Mouse (Mus musculus) heart, embryonic 15.5 days (tissue): Measurements from ENCODE around the gene Fam20c. TPM values are rescaled to one million over a fixed set of nuclear protein-coding genes. Genes with fewer than 3 reads are reported as not detected.

Experiments used
- ATAC-seq: fragments of 200-750 bp; cut with Nextera tagmentation; replicated peaks from 2 replicates; pipeline ENCODE4 v1.8.0; 2017; ENCODE audit warnings: low read depth, moderate TSS enrichment; ENCODE audit not compliant: insufficient number of reproducible peaks, insufficient read depth, low FRiP score
- H3K27ac ChIP-seq: fragments of 300-500 bp; sonication (generic); 2 replicates; pipeline ENCODE4 v1.5.1; 2015; ENCODE audit warnings: mild to moderate bottlenecking, inconsistent platforms
- H3K27me3 ChIP-seq: fragments of 300-500 bp; sonication (generic); 2 replicates; pipeline ENCODE4 v1.6.1; 2015; ENCODE audit warnings: inconsistent platforms
- H3K36me3 ChIP-seq: fragments of 300-500 bp; sonication (generic); 2 replicates; pipeline ENCODE4 v1.6.1; 2015; ENCODE audit warnings: mild to moderate bottlenecking, inconsistent platforms
- H3K4me1 ChIP-seq: fragments of 300-500 bp; sonication (generic); replicated peaks from 2 replicates; pipeline ENCODE4 v1.6.1; 2015; ENCODE audit warnings: inconsistent platforms
- H3K4me2 ChIP-seq: fragments of 300-500 bp; sonication (generic); 2 replicates; pipeline ENCODE4 v1.6.1; 2015; ENCODE audit warnings: inconsistent platforms, mild to moderate bottlenecking, moderate library complexity
- H3K4me3 ChIP-seq: fragments of 300-500 bp; sonication (generic); 2 replicates; pipeline ENCODE4 v1.5.1; 2015; ENCODE audit warnings: mild to moderate bottlenecking, inconsistent platforms
- H3K9ac ChIP-seq: fragments of 300-500 bp; sonication (generic); 2 replicates; pipeline ENCODE4 v1.6.1; 2015; ENCODE audit warnings: mild to moderate bottlenecking, inconsistent platforms
- H3K9me3 ChIP-seq: fragments of 300-500 bp; sonication (generic); replicated peaks from 2 replicates; pipeline ENCODE4 v1.6.1; 2016; ENCODE audit warnings: inconsistent platforms
- WGBS: fragments of 180-500 bp; shearing (Covaris S2); methylation state at CpG from one replicate; pipeline ENCODE4 v1.1.7; 2015; ENCODE audit warnings: mixed read lengths; 5-methylcytosine and 5-hydroxymethylcytosine counted together
- polyA plus RNA-seq: library from polyadenylated mRNA; unstranded; fragments of >200 nt; fragmentation: Nextera tagmentation; extraction: Ambion mirVana; gene quantifications from 2 replicates; pipeline ENCODE4 v1.2.1, GENCODE M21; 2015

Fam20c gene
- 6.1 and 9.8 TPM in 2 replicates for polyA plus RNA-seq

- under 1% methylated on average over 86 of the region's 98 CpGs for WGBS
- peak within 1 kb of the TSS; percentile 64 for H3K4me3 ChIP-seq
- peak within 1 kb of the TSS; percentile 91 for H3K4me2 ChIP-seq
- peak within 1 kb of the TSS; percentile 87 for H3K27ac ChIP-seq
- peaks cover 34% of the 10 kb centered on the region for H3K4me1 ChIP-seq
- peak within 1 kb of the TSS; percentile 71 for H3K9ac ChIP-seq
- ATAC-seq: peak; percentile 86
- H3K9me3 ChIP-seq: no peaks in the 10 kb centered on the region
- peaks cover 40% of the 10 kb centered on the region for H3K27me3 ChIP-seq
- H3K36me3 ChIP-seq: 0 out of 2 replicates have a peak, but pooled peaks cover under 1% of the 10 kb centered on the region
Measured at GRCm38 (mm10) chr5:138754303-138755120, at the start of gene Fam20c. Gene Fam20c (plus strand): TSS chr5:138754514.

- no peak overlapping the region for H3K4me3 ChIP-seq
- H3K9me3 ChIP-seq: 0 out of 2 replicates have a peak, but pooled peaks cover 5% of the 10 kb centered on the region
- H3K36me3 ChIP-seq: no peaks in the 10 kb centered on the region
- H3K4me1 ChIP-seq: no peaks in the 10 kb centered on the region
- H3K9ac ChIP-seq: no peak overlapping the region
- no peak overlapping the region for H3K4me2 ChIP-seq
- ATAC-seq: no peak
- H3K27ac ChIP-seq: no peak overlapping the region
- H3K27me3 ChIP-seq: no peaks in the 10 kb centered on the region
Measured at GRCm38 (mm10) chr5:138707367-138707766, 46.9 kb upstream of the Fam20c start.

- Histone ChIP-seq H3K27me3 (no peaks in the 10 kb centered on the region), H3K36me3 (no peaks in the 10 kb centered on the region), H3K4me2 (no peak overlapping the region), H3K4me1 (no peaks in the 10 kb centered on the region), H3K27ac (no peak overlapping the region), H3K9ac (no peak overlapping the region), H3K9me3 (0 out of 2 replicates have a peak, but pooled peaks cover 5% of the 10 kb centered on the region), H3K4me3 (no peak overlapping the region)
- no peak for ATAC-seq
Measured at GRCm38 (mm10) chr5:138708591-138708990, 45.7 kb upstream of the Fam20c start.

- Histone ChIP-seq H3K9me3 (no peaks in the 10 kb centered on the region), H3K4me1 (peaks cover 3% of the 10 kb centered on the region; the same call in 1 of the 2 replicates), H3K27ac (no peak overlapping the region), H3K4me3 (no peak overlapping the region), H3K4me2 (no peak overlapping the region), H3K9ac (no peak overlapping the region), H3K36me3 (no peaks in the 10 kb centered on the region), H3K27me3 (no peaks in the 10 kb centered on the region)
- no peak for ATAC-seq
- 21% methylated on average over 14 of the region's 14 CpGs for WGBS
Measured at GRCm38 (mm10) chr5:138715561-138716095, 38.7 kb upstream of the Fam20c start.

- peaks cover 16% of the 10 kb centered on the region for H3K4me1 ChIP-seq
- H3K4me3 ChIP-seq: no peak overlapping the region
- no peaks in the 10 kb centered on the region for H3K27me3 ChIP-seq
- no peaks in the 10 kb centered on the region for H3K36me3 ChIP-seq
- no peak overlapping the region for H3K9ac ChIP-seq
- 46% methylated on average over 13 of the region's 13 CpGs for WGBS
- H3K9me3 ChIP-seq: no peaks in the 10 kb centered on the region
- H3K4me2 ChIP-seq: no peak overlapping the region
- no peak overlapping the region for H3K27ac ChIP-seq
- no peak for ATAC-seq
Measured at GRCm38 (mm10) chr5:138720329-138721190, 33.8 kb upstream of the Fam20c start.

GRCm38 (mm10) chr5:138724417-138724816, 29.9 kb upstream of the Fam20c start:
- no peaks in the 10 kb centered on the region for H3K9me3 ChIP-seq
- 69% methylated on average over 5 of the region's 5 CpGs for WGBS
- no peak overlapping the region; the same call in 1 of the 2 replicates for H3K27ac ChIP-seq
- H3K36me3 ChIP-seq: no peaks in the 10 kb centered on the region
- H3K4me3 ChIP-seq: no peak overlapping the region
- H3K4me1 ChIP-seq: peaks cover 20% of the 10 kb centered on the region
- no peak for ATAC-seq
- H3K9ac ChIP-seq: no peak overlapping the region
- no peak overlapping the region for H3K4me2 ChIP-seq
- H3K27me3 ChIP-seq: no peaks in the 10 kb centered on the region

GRCm38 (mm10) chr5:138725151-138725550, 29.2 kb upstream of the Fam20c start:
- ATAC-seq: no peak
- no peaks in the 10 kb centered on the region for H3K9me3 ChIP-seq
- H3K4me3 ChIP-seq: no peak overlapping the region
- H3K36me3 ChIP-seq: no peaks in the 10 kb centered on the region
- no peaks in the 10 kb centered on the region for H3K27me3 ChIP-seq
- no peak overlapping the region for H3K4me2 ChIP-seq
- H3K4me1 ChIP-seq: peaks cover 19% of the 10 kb centered on the region
- no peak overlapping the region for H3K9ac ChIP-seq
- WGBS: 22% methylated on average over 7 of the region's 7 CpGs
- peak overlapping the region; percentile 62 for H3K27ac ChIP-seq

GRCm38 (mm10) chr5:138730863-138731262, 23.5 kb upstream of the Fam20c start:
- no peak overlapping the region for H3K4me3 ChIP-seq
- WGBS: 48% methylated on average over 5 of the region's 5 CpGs
- no peak for ATAC-seq
- no peak overlapping the region for H3K27ac ChIP-seq
- H3K27me3 ChIP-seq: no peaks in the 10 kb centered on the region
- H3K36me3 ChIP-seq: no peaks in the 10 kb centered on the region
- peaks cover 21% of the 10 kb centered on the region for H3K4me1 ChIP-seq
- no peak overlapping the region for H3K4me2 ChIP-seq
- H3K9me3 ChIP-seq: no peaks in the 10 kb centered on the region
- no peak overlapping the region for H3K9ac ChIP-seq

GRCm38 (mm10) chr5:138733317-138733899, 20.9 kb upstream of the Fam20c start:
- ATAC-seq: peak; percentile 65
- no peak overlapping the region for H3K9ac ChIP-seq
- WGBS: 45% methylated on average over 11 of the region's 11 CpGs
- no peak overlapping the region for H3K4me3 ChIP-seq
- peaks cover 21% of the 10 kb centered on the region for H3K4me1 ChIP-seq
- H3K9me3 ChIP-seq: no peaks in the 10 kb centered on the region
- no peaks in the 10 kb centered on the region for H3K36me3 ChIP-seq
- peak overlapping the region; percentile 76 for H3K27ac ChIP-seq
- peak overlapping the region; percentile 36 for H3K4me2 ChIP-seq
- no peaks in the 10 kb centered on the region for H3K27me3 ChIP-seq

GRCm38 (mm10) chr5:138734018-138734417, 20.3 kb upstream of the Fam20c start:
- Histone ChIP-seq H3K4me3 (no peak overlapping the region), H3K9ac (no peak overlapping the region), H3K4me2 (peak overlapping the region; percentile 36; the same call in 1 of the 2 replicates), H3K4me1 (peaks cover 21% of the 10 kb centered on the region), H3K36me3 (no peaks in the 10 kb centered on the region), H3K9me3 (no peaks in the 10 kb centered on the region), H3K27me3 (no peaks in the 10 kb centered on the region), H3K27ac (peak overlapping the region; percentile 76)
- ATAC-seq: 0 out of 2 replicates have a peak, but pooled peaks have one; percentile 37
- WGBS: 78% methylated on average over 18 of the region's 18 CpGs
